Mouse (Mus musculus): Measurements from ENCODE around the gene Arhgef3.

The Arhgef3 gene

DNA sequence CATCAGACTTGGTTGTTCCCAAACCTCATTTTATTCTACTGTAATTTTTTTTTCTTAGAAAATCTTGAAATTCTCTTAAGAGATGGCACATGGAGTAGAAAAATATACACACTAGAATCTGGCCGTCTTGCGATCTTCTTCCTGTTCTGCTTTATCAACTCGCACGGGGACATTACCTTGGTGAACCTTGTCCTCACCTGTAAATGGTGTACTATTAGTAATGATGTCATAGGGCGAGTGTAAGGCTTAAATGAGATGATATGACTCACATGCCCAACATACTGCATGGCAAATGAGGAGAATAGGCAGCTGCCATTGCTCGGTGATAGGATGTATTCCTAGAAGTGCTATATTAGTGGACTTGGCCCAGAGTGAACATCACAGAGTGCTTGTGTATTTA lies 49.9 kb downstream of the Arhgef3 start:
- no peak for DNase-seq (ENCODE audit: low spot score)

DNA sequence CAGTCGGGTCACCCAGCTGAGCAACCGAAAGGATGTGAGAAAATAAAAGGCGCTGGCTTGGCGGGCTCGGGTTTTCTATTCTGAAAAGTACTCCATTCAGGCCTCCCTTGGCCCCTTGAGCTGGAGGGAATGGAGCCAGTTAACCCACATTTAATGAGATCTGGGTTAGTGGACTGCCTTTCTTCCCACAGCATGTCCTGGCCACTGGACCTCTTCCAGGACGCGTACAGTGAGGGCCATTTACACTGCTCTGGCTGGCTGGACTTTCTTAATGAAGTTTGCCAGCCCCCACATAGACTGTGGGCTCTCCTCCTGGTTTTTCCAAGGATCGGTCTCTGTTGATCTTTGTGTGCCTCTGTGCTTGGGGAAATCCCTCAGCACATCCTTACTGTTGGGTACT lies 52.1 kb downstream of the Arhgef3 start:
- no peak for DNase-seq (ENCODE audit: low spot score)

DNA sequence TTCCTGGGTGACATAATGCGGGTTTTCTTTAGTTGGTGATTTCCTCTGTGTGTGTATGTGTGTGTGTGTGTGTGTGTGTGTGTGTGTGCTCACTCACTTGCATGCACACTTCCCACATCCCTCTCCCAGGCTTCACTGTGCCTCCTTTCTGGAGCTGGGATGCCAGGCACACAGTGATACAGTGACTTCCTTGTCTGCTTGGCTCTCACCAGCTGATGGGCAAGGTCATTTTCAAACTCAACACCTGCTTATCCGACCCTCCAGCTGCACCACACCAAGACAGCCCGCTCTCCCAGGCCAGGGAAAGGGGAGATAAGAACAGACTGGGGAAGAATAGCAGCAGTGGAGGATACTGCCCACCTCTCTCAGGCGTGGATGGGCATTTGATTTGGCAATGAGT lies 52.5 kb downstream of the Arhgef3 start:
- DNase-seq (ENCODE audit: low spot score): no peak

DNA sequence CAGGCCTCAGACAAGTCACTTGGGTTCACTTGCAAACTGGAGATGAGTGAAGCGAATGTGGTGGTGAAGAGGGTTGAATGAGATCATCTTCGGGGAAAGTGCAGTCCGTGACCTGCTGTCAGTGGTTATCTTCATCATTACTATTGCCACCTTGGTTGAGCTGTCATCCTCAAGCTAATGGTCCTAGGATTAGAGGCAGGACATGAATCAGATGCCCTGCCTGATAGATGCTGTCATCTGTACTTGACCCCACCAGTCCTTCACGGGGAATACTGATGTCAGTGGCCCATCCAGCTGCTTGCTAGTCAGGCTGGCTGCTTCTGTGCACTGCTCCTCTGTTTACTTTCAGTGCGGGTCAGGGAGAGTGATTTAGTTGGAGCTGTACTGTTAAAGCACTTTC lies 53.7 kb downstream of the Arhgef3 start:
- no peak for DNase-seq (ENCODE audit: low spot score)

DNA sequence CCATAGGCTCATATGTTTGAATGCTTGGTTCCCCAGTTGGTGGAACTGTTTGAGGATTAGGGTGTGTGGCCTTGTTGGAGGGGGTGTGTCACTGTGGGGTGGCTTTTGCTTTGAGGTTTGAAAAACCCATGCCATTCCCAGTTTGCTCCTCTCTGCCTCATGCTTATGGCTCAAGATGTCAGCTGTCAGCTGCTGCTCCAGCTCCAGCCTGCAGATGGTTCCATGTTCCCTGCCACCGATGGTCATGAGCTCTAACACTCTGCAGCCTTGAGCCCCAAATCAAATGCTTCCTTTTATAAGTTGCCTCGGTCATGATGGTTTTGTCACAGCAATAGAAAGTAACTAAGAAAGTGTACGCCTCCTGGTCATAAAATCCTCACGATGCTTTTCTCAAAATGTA lies 54.6 kb downstream of the Arhgef3 start:
- no peak for DNase-seq (ENCODE audit: low spot score)

DNA sequence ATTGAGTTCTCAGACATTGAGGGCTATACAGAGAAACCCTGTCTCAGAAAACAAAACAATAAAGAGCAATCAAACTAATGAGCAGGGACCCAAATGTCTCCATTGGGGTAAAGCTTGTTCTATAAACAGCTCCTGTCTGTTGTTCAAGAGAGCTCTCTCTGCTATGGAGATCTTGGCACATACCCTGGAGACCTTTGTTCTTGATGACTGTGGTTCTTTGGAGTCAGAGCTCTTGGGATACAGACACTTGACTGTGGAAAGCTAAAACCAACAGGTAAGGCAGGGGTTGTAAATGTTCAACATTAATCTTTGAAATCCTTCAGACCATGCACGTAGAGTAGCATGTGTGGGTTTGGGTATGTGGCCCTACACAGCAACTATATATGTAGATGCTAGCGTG lies 55.7 kb downstream of the Arhgef3 start:
- DNase-seq (ENCODE audit: low spot score): no peak

DNA sequence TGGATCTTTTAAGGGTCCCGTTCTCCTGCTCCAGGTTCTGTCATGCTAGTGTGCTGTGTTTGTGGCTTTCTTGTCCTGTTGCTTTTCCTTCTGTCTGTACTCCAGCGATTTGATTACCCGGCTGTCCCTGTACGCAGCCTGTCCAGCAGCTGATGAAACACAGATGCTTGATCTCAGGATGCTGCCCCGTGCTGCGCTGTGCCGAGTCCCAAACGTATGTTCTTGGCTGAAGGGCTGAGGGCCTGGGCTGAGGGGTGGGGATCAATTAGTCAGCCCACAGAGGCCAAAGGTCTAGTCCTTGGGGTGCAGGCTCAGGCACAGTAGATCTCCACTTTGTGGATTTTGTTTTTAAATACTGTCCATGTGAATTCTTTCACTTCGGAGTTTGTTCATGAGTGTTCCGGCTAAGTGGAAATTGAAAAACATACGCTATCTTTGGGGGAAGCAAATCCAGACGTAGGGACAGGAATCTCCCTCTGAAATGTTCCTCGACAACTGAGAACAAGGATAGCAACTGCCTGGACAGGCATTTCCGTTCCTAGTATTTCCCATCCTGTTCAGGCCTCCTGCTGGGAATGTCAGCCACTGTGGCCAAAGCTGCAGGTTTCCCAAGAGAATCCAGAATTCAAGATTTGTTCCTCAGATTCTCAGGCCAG lies 56.6 kb downstream of the Arhgef3 start:
- no peak for DNase-seq (ENCODE audit: low spot score)

DNA sequence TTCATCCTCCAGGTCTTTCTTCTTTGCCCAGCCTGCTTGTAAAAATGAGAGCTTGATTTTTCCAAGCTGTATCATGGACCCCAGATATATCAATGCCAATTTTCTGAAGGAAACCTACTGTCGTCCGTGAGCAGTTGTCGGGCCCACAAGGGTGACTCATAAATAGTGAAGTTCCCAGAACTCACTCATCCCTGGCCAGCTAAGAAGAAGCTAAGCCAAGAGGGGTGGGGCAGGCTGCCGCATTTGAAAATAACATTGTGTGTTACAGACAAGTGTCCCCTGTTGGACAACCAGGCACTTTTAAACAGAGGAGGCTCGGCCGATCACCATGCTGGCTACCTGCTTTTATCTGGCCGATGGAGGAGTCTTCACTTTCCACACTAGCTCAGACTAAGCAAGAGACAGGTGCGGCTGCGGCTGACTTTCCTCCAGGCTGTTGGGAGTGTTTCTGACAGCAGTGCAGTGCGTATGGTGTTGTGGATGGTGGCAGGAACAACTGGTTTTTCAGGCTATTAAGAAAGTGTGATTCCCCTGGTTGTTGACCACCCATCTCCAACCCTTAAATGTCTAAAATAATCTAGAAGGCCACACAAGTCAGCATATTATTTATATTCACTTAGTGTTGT lies 58.6 kb downstream of the Arhgef3 start:
- no peak for DNase-seq (ENCODE audit: low spot score)

DNA sequence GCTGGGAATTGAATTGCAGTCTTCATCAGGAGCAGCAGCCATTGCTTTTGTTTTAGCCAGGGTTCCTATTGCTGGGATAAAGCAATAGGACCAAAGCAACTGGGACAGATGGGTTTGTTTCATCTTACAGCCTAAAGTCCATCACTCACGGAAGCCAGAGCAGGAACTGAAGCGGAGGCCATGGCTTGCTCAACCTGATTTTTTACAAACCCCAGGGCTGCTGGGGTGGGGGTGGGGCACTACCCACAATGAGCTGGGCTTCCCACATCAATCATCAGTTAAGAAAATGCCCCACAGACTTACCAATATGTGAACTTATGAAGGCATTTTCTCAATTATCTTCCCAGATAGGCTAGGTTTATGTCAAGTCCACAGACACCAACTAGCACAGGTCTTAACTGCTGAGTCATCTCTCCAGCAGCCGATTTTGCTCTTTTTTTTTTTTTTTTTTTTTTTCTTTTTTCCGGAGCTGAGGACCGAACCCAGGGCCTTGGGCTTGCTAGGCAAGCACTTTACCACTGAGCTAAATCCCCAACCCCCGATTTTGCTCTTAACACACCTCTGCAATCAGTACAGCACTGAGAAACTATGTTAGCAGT lies 59.6 kb downstream of the Arhgef3 start:
- no peak for DNase-seq (ENCODE audit: low spot score)

DNA sequence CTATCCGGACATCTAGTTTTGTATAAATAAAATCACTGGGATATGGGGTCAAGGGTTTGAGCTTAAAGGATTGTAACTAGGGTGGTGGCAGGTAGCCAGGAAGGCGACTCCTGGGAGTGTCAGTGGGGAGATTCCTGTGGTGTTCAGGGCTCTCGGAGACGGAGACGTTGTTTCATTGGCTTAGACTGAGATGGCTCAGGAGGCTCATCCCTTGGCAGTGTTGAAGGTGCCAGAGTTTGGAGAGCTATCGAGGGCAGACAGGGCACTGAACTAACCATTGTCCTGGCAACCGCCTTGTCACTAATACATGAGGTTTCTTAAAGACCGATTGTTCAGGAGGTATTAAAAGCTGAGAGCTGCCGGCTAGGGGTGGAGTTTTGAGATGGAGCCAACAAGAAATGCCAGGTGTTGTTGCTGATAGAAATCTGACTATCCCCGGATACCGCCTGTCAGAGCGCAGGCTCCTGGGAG lies 60.2 kb downstream of the Arhgef3 start:
- no peak for DNase-seq (ENCODE audit: low spot score)

DNA sequence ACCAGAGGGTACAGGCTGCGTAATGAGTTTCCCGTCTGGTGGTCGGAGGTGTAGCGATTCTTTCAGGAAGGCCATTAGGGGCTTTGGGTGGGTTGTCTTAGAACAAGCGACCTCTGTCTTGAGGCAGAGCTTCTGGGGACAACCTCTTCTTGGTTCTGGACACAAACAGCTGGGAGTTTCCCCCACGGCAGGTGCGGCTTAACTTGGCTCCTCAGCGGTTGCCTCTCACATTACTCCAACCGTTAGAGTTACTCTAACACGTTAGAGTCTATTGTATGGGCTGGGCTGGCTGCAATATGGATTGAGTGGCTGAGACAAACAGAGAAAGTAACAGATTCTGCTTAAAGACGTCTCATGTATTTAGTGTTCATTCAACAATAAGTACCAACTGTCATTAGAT lies 60.6 kb downstream of the Arhgef3 start:
- no peak for DNase-seq (ENCODE audit: low spot score)

DNA sequence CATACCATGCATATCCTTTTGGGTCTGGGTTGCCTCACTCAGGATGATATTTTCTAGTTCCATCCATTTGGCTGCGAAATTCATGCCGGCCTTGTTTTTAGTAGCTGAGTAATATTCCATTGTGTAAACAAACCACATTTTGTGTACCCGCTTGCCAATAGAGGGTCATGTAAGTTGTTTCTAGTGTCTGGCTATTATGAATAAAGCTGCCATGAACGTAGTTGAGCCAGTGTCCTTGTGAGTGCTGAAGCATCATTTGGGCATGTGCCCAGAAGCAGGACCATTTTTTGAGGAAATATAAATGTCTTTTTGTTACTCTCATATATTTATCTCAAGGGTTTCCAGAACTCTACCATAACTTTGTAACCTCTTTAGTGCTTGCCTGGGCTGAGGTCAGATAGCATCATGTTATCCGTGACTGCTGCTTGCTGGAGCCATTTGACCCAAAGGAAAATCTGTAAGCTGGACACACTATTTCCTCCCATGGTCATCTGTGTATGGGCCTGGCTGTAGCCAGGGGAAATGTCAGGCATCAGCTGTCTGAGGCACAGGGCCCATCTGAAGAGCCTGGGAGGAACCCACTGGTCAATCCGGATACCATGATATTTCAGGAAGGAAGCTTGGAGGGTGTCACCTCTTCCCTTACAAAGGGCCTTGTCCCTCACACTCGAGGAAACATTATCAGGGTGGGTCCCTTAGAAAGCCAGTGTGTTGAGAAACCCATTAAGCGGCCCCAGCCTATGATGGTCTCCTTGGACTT lies 63.3 kb downstream of the Arhgef3 start:
- DNase-seq (ENCODE audit: low spot score): no peak

DNA sequence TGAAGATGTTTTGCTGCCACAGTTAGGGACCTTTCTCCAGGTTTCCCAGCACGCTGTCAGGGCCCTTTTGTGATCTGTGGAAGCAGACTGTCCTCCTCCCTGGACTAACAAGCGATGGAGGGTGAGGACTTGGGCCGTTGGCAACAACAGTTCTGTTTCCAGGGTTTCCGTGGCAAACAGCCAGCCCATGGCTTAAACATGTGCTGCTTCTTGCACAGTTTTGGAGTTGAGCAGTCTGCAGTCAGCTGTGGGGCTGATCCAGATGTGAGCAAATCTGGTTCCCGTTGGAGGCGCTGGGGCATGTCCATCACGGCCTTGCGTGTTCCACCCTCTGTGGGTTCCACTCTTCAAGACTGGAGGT lies 63.8 kb downstream of the Arhgef3 start:
- DNase-seq (ENCODE audit: low spot score): peak; percentile 65

DNA sequence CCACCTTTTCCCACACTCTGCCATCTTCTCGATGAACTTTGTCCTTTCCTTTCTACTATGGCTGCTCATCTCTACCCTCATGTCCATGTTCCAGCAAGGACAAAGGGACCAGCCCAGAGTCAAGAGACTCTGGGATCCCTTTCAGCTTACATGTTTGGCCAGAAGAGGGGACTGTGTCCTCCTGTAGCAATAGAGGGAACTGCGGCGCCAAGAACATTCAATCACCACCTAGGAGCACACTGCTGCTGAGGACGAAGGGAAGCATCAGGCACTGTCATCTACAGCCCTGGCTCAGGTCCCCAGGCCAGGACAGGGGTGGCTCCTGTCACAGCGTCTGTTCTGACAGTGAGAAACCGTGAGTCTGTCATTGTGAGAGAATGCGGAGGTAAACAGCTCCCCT lies 65.1 kb downstream of the Arhgef3 start:
- no peak for DNase-seq (ENCODE audit: low spot score)

DNA sequence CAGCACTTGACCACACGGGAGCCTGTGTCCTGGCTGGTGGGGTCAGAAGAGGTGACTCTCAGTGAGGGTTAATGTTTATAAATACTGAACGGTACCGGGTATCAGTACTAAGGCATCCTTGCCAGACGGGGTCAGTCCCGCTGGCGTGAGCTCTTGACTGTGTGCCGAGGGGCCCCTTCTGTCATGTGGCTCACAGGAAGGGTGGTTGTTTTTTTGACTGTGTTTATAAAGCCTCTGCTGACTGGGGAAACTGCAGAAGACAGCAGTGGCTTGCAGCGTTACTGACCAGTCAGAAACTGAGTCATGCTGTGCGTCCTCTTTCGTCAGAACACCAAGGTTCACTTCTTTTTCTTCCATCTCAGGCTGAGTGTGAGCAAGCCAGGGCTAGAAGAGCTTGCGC lies 67.4 kb downstream of the Arhgef3 start:
- peak; percentile 23 for DNase-seq (ENCODE audit: low spot score)

DNA sequence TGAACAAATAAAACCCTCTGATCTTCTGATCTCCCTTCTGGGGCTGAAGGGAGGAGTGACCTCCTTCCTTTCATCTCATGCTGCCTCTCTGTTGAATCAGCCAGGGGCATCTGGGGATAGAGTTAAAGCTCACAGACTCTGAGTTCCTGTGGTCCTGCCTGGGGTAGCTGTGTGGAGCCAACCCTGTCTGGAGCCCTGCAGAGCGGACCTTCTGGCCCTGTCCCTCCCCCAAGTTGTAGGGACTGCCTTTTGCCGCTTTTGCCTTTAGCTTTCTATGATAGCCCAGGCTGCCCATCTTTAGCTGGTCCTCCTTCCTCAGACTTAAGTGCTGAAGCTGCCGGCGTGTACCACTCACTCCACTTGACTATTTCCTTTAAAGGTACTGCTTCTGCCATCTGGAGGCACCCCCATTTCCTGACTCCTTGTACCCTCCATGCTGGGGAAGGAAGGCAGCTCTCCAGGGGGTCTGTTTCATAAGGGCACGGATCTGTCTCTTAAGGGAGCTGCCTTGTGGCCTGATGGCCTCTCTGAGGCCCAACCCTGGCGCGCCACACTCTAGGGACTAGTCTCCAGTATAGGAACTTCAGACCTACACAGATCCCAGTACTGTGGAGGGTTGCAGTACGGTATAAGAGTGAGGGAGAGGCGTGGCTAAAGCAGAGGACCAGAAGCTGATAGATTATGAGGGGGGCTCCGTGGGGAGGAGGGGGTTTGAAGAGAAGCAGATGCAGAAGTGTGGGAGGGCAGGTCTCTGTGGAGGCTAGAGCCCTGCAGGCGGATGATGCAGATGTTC lies 68.1 kb downstream of the Arhgef3 start:
- DNase-seq (ENCODE audit: low spot score): no peak

DNA sequence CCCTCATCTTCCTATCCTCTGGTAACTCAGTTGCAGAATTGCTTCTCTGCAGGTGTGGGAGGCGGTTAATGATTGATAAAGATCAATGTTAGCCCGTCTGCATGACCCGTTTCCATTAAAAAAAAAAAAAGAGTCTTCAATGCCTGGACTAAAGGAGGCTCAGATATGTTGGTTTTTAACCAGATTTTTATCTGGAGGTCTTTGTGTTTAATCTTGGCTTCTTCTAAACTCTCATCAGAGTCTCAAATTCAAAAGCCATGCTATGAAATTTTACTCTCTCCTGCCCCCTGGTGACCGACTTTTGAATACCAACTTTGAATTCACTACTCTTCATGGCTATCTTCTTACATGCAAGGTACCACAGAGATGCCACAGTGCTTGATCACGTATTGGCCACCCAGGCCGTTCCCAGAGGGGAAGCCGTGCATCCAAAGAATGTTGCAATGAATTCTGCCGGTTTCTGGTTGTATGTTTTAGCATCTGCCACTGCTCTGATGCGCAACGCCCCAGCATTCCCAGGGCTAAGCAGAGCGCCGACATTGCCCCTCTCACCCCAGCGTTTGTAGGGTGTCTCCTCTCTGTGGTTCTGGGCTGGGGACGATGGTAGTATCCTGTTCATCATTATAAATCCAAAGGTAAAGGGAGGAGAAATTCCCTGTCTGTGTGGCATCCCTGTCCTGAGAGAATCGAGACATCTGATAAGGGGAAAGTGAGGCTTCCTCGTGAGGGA lies 69.0 kb downstream of the Arhgef3 start:
- DNase-seq (ENCODE audit: low spot score): no peak

DNA sequence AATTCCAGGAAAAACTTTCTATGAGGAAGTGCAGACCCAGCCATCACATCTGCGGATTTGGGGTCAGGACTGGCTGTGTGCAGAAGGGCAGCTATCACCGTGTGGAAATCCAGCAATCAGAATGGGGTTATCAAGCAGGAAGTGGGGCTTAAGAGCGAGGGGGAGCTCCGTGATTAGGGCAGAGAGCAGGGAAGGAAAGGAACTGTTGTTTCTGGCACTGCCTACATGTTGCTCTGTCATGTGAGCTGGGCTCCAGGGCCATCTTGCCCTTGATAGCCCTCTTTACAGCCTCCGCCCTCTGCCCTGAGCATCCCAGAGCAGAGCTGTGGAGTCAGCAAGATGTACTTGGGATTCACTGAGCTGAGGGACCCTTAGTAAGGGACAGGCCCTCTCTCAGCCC lies 71.2 kb downstream of the Arhgef3 start:
- no peak for DNase-seq (ENCODE audit: low spot score)

DNA sequence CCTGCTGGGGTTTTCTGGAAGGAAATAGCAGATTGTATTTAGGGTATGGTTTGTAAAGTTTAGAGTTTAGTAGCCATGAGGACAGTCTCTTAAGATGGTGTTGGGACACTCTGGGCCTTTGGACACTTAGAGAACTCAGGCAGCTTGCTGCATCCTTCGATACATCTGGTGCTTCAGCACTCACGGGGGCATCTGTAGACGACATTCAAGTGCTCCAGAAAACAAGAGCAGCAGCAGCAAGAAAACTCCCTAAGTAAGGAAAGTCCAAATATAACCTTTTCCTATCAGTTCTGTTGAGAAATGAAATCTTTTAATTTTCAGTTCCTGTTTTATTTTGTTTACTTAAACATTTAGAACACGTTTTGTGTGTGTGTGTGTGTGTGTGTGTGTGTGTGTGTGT lies 71.9 kb downstream of the Arhgef3 start:
- no peak for DNase-seq (ENCODE audit: low spot score)

DNA sequence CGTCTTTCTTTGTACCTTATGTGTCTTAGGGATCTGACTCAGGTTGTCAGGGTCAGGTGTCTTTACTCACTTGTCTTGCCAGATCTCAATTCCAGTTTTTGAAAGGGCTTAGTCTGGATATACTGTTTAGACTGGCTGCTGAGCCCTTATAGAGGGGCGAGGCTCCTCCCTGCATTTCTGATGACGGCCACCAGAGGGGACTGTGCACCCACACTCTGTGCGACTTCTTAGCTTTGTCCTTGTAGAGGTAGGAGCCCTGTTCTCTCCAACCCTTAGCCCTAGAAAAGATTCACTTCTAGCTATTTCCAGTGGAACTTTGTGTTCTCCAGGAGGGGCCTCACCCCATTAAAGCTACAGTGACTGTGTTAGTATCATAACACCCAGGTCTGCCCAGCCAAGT lies 72.3 kb downstream of the Arhgef3 start:
- DNase-seq (ENCODE audit: low spot score): peak; percentile 78

DNA sequence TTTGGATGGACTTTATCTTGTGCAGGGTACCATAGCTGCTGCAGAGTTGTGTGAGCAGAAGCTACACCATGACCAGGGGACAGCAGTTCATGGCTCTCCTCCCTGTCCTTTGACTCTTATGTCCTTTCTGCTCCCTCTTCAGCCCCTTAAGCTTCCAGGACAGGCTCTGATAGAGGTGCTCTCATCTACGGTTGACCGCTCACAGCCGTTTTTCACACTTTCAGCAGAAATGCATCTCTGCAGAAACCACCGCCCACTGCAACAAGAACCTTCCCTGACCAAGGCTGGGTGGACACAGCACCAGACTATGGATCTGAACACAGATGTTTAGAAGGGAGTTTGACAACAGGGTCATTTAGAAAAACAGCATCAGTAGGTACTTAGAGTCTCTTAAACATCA lies 73.2 kb downstream of the Arhgef3 start:
- no peak for DNase-seq (ENCODE audit: low spot score)

DNA sequence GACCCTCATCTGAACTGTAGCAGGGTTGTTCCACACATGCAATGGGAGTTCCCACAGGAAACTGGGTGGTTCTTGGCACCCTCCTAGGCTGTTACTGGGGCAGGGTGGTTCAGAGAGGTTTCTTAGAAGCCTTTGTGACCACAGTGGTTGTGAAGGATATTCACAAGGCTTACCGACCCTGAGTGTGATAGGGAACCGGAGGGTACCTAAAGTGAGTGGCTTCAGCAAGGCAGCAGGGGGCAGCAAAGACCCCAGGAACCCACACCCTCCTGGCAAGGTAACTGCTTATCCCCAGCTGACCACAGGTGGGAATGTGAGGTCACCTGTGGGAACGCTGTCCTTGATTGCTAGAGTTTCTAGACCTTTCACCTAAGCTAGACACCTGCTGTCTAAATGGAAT lies 77.8 kb downstream of the Arhgef3 start:
- DNase-seq (ENCODE audit: low spot score): peak; percentile 53

Measured in ovary, postnatal 36 days (tissue).